Mouse (Mus musculus) testis, adult 2 months (tissue): ENCODE measurements around the gene Foxj1. TPM values are rescaled to one million over a fixed set of nuclear protein-coding genes. Genes with fewer than 3 reads are reported as not detected.

ENCODE experiments used
- H3K27ac ChIP-seq: fragments of 200-500 bp; 2 replicates; pipeline ENCODE4 v1.5.1; 2012; ENCODE audit warnings: low read depth, low read length; ENCODE audit not compliant: control insufficient read depth, insufficient read depth
- H3K27me3 ChIP-seq: fragments of 200-500 bp; 2 replicates; pipeline ENCODE4 v1.6.1; 2012; ENCODE audit warnings: mild to moderate bottlenecking, low read length, moderate library complexity; ENCODE audit not compliant: control insufficient read depth, insufficient read depth
- H3K36me3 ChIP-seq: fragments of 200-500 bp; 2 replicates; pipeline ENCODE4 v1.6.1; 2012; ENCODE audit warnings: mild to moderate bottlenecking, low read length; ENCODE audit not compliant: control insufficient read depth, insufficient read depth
- H3K4me1 ChIP-seq: fragments of 200-500 bp; 2 replicates; pipeline ENCODE4 v1.6.1; 2012; ENCODE audit warnings: low read length; ENCODE audit not compliant: control insufficient read depth, insufficient read depth
- H3K4me3 ChIP-seq: fragments of 200-500 bp; 2 replicates; pipeline ENCODE4 v1.5.1; 2012; ENCODE audit warnings: low read depth, mild to moderate bottlenecking, low read length, moderate library complexity, mixed read lengths; ENCODE audit not compliant: control insufficient read depth
- CTCF ChIP-seq: fragments of 200-500 bp; IDR thresholded peaks from 2 replicates; pipeline ENCODE4 v1.5.1; 2012; ENCODE audit warnings: low read depth, mild to moderate bottlenecking, inconsistent platforms, low read length, moderate library complexity; ENCODE audit not compliant: control insufficient read depth, insufficient read depth, insufficient replicate concordance
- POLR2A ChIP-seq: fragments of 200-500 bp; IDR thresholded peaks from 2 replicates; pipeline ENCODE4 v1.6.1; 2012; ENCODE audit warnings: low read depth, mild to moderate bottlenecking, inconsistent platforms, low read length, moderate library complexity; ENCODE audit not compliant: control insufficient read depth
- polyA plus RNA-seq: library from polyadenylated mRNA; depleted of rRNA; stranded (reverse); fragments of >200 nt; gene quantifications from 2 replicates; pipeline ENCODE4 v1.2.3, GENCODE M21; 2012

Foxj1 gene
- polyA plus RNA-seq, 1 experiment: 75.5 TPM

- H3K36me3 ChIP-seq: no peaks in the 10 kb centered on the region
- peak overlapping the region; percentile 88 for H3K4me3 ChIP-seq
- no peak overlapping the region for H3K27ac ChIP-seq
- H3K4me1 ChIP-seq: peaks cover 17% of the 10 kb centered on the region
- TF ChIP-seq CTCF (no peak), POLR2A (no peak)
- H3K27me3 ChIP-seq: no peaks in the 10 kb centered on the region
Measured at GRCm38 (mm10) chr11:116337531-116337930, 2.3 kb upstream of the Foxj1 start.

DNA sequence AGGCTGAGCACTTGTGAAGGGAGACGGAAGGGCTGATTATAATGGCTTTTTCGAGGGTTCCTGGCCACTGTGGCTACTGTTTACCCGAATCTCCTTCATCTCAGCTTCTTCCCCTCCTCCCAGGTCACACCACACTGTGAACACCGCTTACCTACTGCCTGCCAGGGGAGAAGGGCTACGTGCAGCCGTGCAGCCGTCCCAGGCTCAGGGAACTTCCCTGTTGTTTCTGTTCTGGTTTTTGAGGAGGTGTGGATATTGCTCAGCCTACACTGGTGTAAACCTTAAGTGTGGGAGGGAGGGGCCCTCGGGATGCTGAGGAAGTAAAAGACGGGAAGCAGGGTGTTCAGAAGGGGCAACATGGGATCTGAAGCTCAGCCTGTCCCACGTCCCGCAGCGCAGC is 1.8 kb upstream of the Foxj1 start:
- H3K4me3 ChIP-seq: peak overlapping the region; percentile 88
- no peak overlapping the region for H3K27ac ChIP-seq
- peaks cover 17% of the 10 kb centered on the region for H3K4me1 ChIP-seq
- no peaks in the 10 kb centered on the region for H3K27me3 ChIP-seq
- no peaks in the 10 kb centered on the region for H3K36me3 ChIP-seq
- TF ChIP-seq CTCF: no peak
- no peak for TF ChIP-seq POLR2A

DNA sequence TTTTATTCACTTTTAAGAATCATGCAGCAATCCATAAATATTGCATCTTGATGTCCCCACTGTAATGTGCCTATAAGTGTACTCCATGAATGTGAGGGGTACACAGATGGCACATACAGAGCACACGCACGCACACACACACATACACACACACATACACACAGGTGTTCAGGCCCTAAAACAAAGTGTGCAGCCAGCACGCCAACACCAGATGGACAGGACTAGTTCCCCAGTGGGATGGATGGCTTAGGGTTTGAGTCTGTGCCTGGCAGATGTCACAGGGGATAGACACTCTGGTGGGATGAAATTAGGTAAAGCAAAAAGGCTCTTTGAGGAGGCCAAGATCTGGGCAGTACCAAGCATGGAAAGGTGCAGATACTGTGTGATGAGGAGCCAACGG is 1.2 kb upstream of the Foxj1 start:
- TF ChIP-seq CTCF: no peak
- TF ChIP-seq POLR2A: no peak
- Histone ChIP-seq H3K27me3 (no peaks in the 10 kb centered on the region), H3K4me1 (peaks cover 17% of the 10 kb centered on the region), H3K36me3 (no peaks in the 10 kb centered on the region), H3K27ac (no peak overlapping the region), H3K4me3 (peak overlapping the region; percentile 88)

- peaks cover 17% of the 10 kb centered on the region for H3K4me1 ChIP-seq
- H3K27ac ChIP-seq: no peak overlapping the region
- H3K4me3 ChIP-seq: peak overlapping the region; percentile 88
- TF ChIP-seq POLR2A: no peak
- no peaks in the 10 kb centered on the region for H3K36me3 ChIP-seq
- no peaks in the 10 kb centered on the region for H3K27me3 ChIP-seq
Measured at GRCm38 (mm10) chr11:116334417-116334782, 799 bp downstream of the Foxj1 start.

GRCm38 (mm10) chr11:116333526-116334416 is 1.4 kb downstream of the Foxj1 start:
- peaks cover 17% of the 10 kb centered on the region for H3K4me1 ChIP-seq
- H3K4me3 ChIP-seq: peak overlapping the region; percentile 88
- no peak for TF ChIP-seq CTCF
- H3K27ac ChIP-seq: no peak overlapping the region
- H3K36me3 ChIP-seq: no peaks in the 10 kb centered on the region
- H3K27me3 ChIP-seq: no peaks in the 10 kb centered on the region

DNA sequence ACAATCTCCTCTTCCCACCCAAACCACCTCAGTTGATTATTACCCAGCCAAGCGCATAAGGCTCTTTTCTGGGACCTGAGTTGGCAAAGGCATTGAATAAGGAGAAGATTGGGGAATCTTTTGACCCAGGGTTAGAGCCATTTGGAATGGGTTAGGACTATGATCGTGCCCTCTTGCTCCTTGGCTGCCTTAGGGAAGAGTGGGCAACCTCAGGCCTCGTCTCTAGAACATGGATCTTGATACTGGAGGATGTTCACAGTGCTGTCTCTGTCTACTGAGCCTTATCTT is 2.3 kb downstream of the Foxj1 start:
- H3K36me3 ChIP-seq: no peaks in the 10 kb centered on the region
- H3K4me1 ChIP-seq: peaks cover 17% of the 10 kb centered on the region
- H3K4me3 ChIP-seq: peak overlapping the region; percentile 88
- H3K27ac ChIP-seq: no peak overlapping the region
- TF ChIP-seq CTCF: no peak
- no peak for TF ChIP-seq POLR2A
- no peaks in the 10 kb centered on the region for H3K27me3 ChIP-seq

DNA sequence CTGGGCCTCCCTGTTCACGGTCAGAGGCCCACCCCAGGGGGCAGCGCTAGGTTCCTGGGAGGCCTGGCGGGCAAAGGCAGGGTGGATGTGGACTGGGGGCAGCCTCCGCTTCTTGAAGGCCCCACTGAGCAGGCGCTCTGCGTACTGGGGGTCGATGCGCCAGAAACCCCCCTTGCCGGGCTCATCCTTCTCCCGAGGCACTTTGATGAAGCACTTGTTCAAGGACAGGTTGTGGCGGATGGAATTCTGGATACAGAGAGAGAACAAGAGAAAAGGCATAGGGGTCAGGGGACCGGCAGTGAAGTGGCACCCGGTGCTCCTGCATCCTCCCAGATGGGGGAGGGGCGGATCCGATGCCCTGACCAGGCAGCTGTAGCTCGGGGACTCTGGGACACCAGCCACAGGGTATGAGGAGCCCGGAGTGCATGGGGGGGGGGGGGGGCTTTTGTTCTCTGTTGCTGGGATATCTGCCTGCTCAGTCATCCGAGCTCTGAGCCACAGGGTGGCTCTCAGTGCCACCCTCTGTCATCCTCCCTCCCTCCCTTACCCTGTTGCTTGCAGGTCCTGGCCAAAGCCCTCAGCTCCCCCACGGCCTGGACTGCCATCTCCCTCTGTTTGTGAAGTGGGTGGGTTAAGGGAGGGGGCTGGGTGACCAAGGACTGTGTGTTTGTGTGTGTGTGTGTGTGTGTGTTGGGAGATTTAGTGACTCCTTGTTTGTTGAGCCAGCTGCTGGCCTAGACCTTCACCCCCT is 2.8 kb downstream of the Foxj1 start:
- H3K4me3 ChIP-seq: peak overlapping the region; percentile 88
- H3K27ac ChIP-seq: no peak overlapping the region
- H3K4me1 ChIP-seq: peaks cover 17% of the 10 kb centered on the region

More for the DNA sequence above, 2.8 kb downstream of the Foxj1 start:
- no peak for TF ChIP-seq POLR2A
- no peak for TF ChIP-seq CTCF
- Histone ChIP-seq H3K36me3 (no peaks in the 10 kb centered on the region), H3K27me3 (no peaks in the 10 kb centered on the region)
